Mouse (Mus musculus): ENCODE results near the gene Apoc3. TPM values are rescaled to one million over a fixed set of nuclear protein-coding genes. Genes with fewer than 3 reads are reported as not detected.

The Apoc3 gene
- total RNA-seq, 4 experiments from 2014 or later, result 1.4 to 1.6 (median 1.6) TPM; not detected in 1

GRCm38 (mm10) chr9:46196699-46197169 is 38.7 kb downstream of the Apoc3 start:
- no peak for DNase-seq (ENCODE audit: low spot score in 2 of 2)

- DNase-seq (ENCODE audit: low spot score in 2 of 2), result no peak
Measured at GRCm38 (mm10) chr9:46194809-46195208, 40.6 kb downstream of the Apoc3 start.

GRCm38 (mm10) chr9:46192642-46193041 is 42.8 kb downstream of the Apoc3 start:
- DNase-seq (ENCODE audit: low spot score in 2 of 2), result no peak

GRCm38 (mm10) chr9:46191644-46192043 is 43.8 kb downstream of the Apoc3 start:
- no peak for DNase-seq (ENCODE audit: low spot score in 2 of 2)

GRCm38 (mm10) chr9:46191234-46191633 is 44.2 kb downstream of the Apoc3 start:
- DNase-seq (ENCODE audit: low spot score in 2 of 2), result no peak

GRCm38 (mm10) chr9:46189381-46189780 is 46.1 kb downstream of the Apoc3 start:
- no peak for DNase-seq (ENCODE audit: low spot score in 2 of 2)

GRCm38 (mm10) chr9:46188956-46189355 is 46.5 kb downstream of the Apoc3 start:
- no peak for DNase-seq (ENCODE audit: low spot score in 2 of 2)

GRCm38 (mm10) chr9:46188370-46188769 is 47.1 kb downstream of the Apoc3 start:
- no peak for DNase-seq (ENCODE audit: low spot score in 2 of 2)

- DNase-seq (ENCODE audit: low spot score in 2 of 2), result no peak
Measured at GRCm38 (mm10) chr9:46186387-46186786, 49.0 kb downstream of the Apoc3 start.

GRCm38 (mm10) chr9:46185191-46185590 is 50.2 kb downstream of the Apoc3 start:
- no peak for DNase-seq (ENCODE audit: low spot score in 2 of 2)

- DNase-seq (ENCODE audit: low spot score in 2 of 2), result no peak
Measured at GRCm38 (mm10) chr9:46184542-46184941, 50.9 kb downstream of the Apoc3 start.

Other genes starting within 250 kb of the Apoc3 start
- gene Pafah1b2, start 222.9 kb downstream of the Apoc3 start, total RNA-seq (2022), result 100 to 1,000 TPM; 206 to 233 (median 217) TPM
- gene Sik3, start 222.8 kb downstream of the Apoc3 start, total RNA-seq (2022), result 100 to 1,000 TPM; 128 to 145 (median 136) TPM
- gene Apoa1, start 7.1 kb downstream of the Apoc3 start, total RNA-seq (2022), result under 1 TPM in 3 of 4 experiments, not detected in 1; 0.36 to 0.43 (median 0.37) TPM
- not detected for gene Apoa4, start 5.1 kb upstream of the Apoc3 start, total RNA-seq (2022)
- gene Apoa5, start 33.0 kb upstream of the Apoc3 start, total RNA-seq (2022), result not detected
- gene Zpr1, start 37.4 kb upstream of the Apoc3 start, total RNA-seq (2022), result 10 to 100 TPM; 41.4 to 46.2 (median 43.4) TPM
- gene Bud13, start 47.4 kb upstream of the Apoc3 start, total RNA-seq (2022), result 10 to 100 TPM in 3 of 4 experiments, 1 to 10 TPM in 1; 9.3 to 13.8 (median 11.1) TPM
- not detected for gene 4931429L15Rik, start 84.3 kb upstream of the Apoc3 start, total RNA-seq (2022)

Data from left cerebral cortex, adult 8-10 months (tissue).